Mouse (Mus musculus) embryonic fibroblast, embryonic 13.5 days (primary cell): ENCODE measurements at regions not wholly inside any gene's neighbourhood (a gene's known extent, or its start where the extent isn't known, plus 50 kb on each side); places are given as distances from the start of the nearest gene placed in this dataset.

Source experiments
- CTCF ChIP-seq: IDR thresholded peaks from 2 replicates; pipeline ENCODE4 v1.5.1; 2011; ENCODE audit warnings: mild to moderate bottlenecking, control low read depth, low read length, moderate library complexity, borderline replicate concordance; ENCODE audit not compliant: insufficient read depth
- POLR2A ChIP-seq: IDR thresholded peaks from 2 replicates; pipeline ENCODE4 v1.6.1; 2011; ENCODE audit warnings: low read depth, mild to moderate bottlenecking, control low read depth, low read length, moderate library complexity

DNA sequence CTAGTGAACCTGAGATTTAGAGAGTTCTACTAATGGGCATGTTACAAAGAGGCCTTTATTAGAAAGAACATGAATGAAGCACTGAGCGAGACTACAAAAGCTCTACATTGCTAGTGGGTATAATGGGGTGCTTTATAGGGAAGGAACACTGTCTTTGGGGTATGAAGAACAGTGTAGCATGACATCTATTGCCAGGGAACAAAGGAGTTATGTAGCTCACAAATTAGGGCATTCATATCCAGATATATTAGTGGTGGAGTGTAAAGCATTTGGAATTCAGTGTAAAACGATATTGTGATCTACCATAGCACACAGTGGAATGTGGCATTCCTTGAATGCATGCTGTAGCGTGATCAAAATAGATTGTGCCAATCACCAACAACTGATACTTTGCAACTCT lies 391.7 kb downstream of the Fign start:
- TF ChIP-seq POLR2A (no peak), CTCF (no peak)
